Mouse (Mus musculus): ENCODE results near the gene Rprd1b.

The Rprd1b gene

GRCm38 (mm10) chr2:158028354-158028863, at the start of gene Rprd1b, which contains the start of gene Tti1:
Rprd1b (plus strand) TSS chr2:158028497.
Tti1 (minus strand) TSS chr2:158028433.
- DNase-seq, result peak; percentile 93 to 95

DNA sequence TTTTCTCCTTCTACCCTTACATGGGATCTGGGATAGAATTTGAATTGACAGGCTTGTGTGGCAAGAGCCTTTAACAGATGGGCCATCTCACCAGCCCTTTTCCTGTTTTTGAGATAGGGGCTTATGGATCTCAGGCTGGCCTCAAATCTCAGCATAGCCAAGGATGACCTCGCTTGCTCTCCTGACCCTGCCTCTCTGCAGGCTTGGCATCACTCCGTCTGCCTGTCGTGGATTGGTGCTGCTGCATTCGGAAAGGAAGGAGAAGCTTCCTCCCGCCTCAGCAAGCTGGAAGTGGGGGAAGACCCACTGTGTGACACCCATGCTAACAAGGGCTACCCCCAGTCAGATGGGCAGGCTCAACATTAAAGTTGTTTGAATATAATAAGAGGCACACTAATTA, 49.1 kb upstream of the Rprd1b start:
- DNase-seq, result no peak

DNA sequence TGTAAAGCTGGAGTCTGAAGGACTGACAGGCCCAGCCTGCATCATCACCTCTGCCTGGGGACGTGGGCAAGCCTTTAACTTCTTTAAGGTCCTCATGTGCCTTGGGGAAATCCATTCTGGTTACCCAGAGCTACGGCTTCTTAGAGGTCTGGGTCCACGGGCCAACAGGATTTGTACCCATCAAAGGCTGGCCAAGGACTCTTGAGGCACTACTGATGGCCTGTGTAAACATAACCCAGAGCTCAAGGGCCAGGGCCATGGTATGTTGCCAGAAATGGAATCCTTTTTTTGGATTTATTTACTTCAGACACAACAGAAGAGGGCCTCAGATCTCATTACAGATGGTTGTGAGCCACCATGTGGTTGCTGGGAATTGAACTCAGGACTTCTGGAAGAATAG, 45.6 kb upstream of the Rprd1b start:
- no peak for DNase-seq

DNA sequence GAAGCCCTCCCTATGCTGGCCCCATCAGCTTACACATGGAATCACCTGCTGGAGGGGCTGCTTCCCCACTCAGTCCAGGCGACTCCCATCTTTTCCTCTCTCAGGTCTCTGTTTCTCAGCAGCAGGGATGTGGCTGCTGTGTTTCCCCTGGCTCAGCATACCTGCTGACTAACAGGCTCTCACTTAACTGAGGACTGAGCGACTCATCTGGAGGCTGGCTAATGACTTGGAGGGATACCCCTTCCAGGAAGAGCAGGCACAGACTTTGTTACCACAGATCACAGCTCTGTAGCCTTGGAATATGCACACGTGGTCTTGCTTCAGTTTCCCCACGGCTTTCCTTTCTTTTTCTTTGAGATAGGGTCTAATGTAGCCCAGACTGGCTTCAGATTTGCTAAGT, 45.0 kb upstream of the Rprd1b start:
- no peak for DNase-seq

GRCm38 (mm10) chr2:157985611-157986010, 42.7 kb upstream of the Rprd1b start:
- DNase-seq, result peak in 1 of 2 experiments; percentile 32

DNA sequence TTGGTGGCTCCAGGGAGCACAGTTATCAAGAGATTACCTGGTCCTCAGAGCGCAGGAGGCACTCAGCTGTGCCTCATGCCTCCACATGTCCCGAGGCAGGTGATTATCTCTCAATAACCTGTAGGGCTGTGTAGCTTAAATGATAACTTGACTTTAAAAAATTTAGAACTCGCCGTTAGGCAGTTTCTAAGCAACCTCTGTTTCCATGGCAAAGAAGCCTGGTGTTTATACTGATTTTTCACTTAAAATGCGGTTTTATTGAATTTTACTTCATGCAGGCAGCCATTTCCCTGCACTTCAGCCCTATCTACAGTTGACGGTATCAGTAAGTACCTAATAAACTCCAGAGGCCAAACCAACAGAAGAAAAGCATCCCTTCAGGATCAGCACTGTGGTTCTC, 42.1 kb upstream of the Rprd1b start:
- no peak for DNase-seq

GRCm38 (mm10) chr2:157988416-157989190, 39.7 kb upstream of the Rprd1b start:
- no peak for DNase-seq

DNA sequence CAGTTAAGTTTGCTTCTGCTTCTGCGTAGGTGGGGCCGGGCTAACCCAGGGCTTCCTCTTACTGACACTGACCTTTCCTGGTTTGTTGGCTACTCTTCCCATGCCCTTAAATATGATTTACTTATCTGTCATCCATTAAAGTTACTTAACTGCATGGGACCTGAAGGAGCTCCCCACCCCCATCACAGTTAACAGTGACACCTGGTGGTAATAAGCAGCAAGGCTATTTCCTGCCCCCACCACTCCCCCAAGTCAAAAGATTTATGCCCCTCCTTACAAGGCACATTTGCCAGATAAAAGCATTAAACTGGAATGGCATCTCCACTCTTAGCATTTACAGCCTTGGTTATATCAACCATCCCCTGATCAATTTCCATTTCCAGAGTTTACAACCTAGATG, 38.4 kb upstream of the Rprd1b start:
- no peak for DNase-seq

DNA sequence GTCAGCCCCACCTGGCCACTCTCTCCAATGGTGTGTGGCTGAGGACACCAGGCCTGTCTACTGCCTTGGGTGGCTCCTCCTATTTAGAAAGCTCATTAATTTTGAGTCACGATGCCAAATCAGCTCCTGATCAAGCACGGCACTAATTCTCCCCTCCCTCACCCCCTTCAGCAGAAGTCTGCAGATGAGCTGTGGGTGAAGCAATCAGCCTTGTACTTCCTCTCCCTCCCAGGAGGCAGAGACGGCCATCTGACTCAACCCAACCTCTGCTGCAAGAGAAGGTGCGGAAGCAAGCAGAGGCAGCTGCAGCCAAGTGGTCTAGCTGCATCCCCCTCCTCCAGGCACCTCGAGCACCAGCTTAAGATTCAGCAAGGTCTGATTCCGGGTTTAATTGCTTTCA, 37.3 kb upstream of the Rprd1b start:
- DNase-seq, result no peak

GRCm38 (mm10) chr2:157992501-157992900, 35.8 kb upstream of the Rprd1b start:
- DNase-seq, result no peak

DNA sequence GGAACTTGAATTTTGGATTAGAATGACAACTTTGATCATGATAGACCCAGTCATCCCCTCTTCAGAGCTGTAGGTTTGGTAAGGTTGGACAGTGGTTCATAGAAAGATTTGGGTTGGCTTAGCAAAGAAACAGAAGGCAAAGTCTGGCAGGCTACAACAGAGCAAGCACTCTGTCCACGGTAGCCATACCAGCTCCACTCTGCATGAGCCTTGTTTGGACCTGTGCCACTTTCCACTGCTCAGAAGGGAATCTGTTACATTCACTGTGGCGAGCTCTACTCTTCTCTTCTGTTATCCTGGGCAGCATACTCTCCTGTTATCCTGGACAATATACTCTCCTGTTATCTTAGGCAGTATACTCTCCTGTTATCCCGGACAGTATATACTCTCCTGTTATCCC, 29.5 kb upstream of the Rprd1b start:
- peak; percentile 75 to 84 for DNase-seq

GRCm38 (mm10) chr2:158004620-158005019, 23.7 kb upstream of the Rprd1b start:
- DNase-seq, result no peak

GRCm38 (mm10) chr2:158005641-158006040, 22.7 kb upstream of the Rprd1b start:
- DNase-seq, result no peak

GRCm38 (mm10) chr2:158009373-158009772, 18.9 kb upstream of the Rprd1b start:
- DNase-seq, result no peak

- DNase-seq, result no peak
Measured at GRCm38 (mm10) chr2:158012608-158013007, 15.7 kb upstream of the Rprd1b start.

DNA sequence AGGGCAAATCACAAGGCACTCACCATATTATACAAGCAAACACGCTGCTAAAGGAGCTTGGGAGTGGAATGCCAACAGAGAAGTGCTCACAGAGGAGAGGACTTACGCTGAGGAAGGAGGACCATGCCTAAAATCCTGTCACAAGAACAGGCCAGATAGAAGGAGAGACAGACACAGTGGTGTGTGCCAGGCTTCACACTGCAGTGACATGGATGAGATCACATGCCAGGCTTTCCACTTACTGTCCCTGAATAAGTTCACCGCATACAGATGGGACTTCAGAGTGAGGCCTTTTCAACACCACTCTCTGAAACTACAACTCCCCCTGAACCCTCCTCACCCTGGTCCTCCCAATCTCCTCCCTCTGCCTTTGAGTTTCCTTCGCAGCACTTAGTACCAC, 11.0 kb upstream of the Rprd1b start:
- no peak for DNase-seq

DNA sequence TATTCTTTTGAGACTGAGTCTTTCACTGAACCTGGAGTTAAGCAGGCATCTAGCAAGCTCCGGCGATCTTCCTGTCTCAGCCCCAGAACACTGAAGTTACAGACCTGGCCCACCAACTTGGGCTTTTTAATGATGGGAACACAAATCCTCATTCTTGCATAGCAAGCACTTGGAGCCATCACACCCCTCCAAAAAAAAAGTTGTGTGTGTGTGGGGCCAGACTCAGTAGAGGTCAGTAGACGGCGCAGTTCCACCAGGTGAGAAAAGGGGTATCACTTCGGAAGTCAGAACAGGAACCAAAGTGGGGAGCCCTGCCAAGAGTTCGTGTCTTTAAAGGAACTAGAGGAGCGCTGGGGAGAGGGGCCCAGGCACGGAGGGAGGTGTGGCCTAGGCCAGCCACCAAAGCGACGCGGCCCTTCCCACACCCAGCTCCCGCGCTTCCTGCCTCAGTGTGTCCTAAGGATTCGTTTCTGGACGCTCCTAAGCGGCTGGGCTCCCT, 393 bp upstream of the Rprd1b start:
- DNase-seq, result no peak

GRCm38 (mm10) chr2:158030007-158030406, 1.7 kb downstream of the Rprd1b start:
- DNase-seq, result no peak

DNA sequence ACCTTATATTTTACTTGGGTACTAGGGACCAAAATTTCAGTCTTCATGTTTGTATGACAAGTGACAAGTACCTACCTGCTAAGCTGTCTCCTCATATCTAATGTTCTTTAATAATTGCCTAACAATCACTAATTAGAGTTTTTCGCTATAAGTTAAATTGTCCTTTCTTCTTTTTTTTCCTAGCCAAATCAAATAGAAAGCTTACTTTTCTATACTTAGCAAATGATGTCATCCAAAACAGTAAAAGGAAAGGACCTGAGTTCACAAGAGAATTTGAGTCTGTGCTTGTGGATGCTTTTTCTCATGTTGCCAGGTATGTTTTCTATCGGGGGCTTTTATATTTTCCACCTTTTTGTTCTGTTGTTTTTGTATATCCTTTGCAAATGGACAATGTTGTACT, 7.5 kb downstream of the Rprd1b start:
- no peak for DNase-seq

DNA sequence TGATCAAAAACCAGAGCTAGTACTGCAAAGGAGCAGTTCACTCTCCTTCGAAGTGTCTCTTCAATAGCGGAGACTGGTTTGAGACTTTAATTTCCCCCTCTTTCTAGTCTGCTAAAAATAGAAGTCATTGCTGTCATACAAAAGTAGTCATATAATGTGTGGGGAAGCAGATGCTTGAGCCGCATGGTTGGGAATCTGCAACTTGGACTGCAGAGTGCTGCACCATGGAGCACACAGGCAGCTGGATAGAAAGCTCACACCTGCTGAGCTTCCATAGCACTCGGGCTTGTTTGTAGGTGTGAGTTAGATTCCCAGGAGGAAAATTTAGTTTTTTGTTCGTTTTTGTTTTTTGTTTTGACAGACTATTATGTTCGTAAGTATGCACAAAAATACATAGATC, 8.1 kb downstream of the Rprd1b start:
- no peak for DNase-seq

GRCm38 (mm10) chr2:158036953-158037352, 8.7 kb downstream of the Rprd1b start:
- no peak for DNase-seq

GRCm38 (mm10) chr2:158037571-158037970, 9.3 kb downstream of the Rprd1b start:
- DNase-seq, result no peak

GRCm38 (mm10) chr2:158039662-158040061, 11.4 kb downstream of the Rprd1b start:
- no peak for DNase-seq

GRCm38 (mm10) chr2:158040396-158040795, 12.1 kb downstream of the Rprd1b start:
- DNase-seq, result no peak

DNA sequence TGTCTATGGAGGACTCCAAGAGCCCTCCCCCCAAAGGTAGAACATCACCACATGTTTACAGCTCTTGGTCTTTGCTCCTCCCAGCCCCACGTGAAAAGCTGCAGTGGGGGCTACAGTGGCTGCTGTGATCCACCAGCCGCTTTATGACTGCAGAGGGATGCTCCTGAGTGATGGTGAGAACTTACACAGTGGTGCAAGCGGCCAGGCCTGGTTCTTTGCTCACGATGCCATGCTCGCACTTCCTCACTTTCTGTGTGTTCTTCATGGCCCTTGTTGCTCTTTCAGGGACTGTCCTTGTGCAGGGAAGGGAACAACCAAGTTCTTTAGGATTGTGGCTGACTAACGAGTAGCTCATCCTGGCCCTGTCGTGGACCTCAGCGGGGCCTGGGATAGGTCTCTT, 15.2 kb downstream of the Rprd1b start:
- no peak for DNase-seq

All from cerebellum, adult 18-20 months (tissue).